Mouse (Mus musculus) liver, adult 2 months (tissue): Measurements from ENCODE around the gene Def6.

Experiments
- CTCF ChIP-seq: fragments of 200-500 bp; IDR thresholded peaks from 2 replicates; pipeline ENCODE4 v1.5.1; 2011; ENCODE audit warnings: low read depth, low read length, control low read depth
- POLR2A ChIP-seq: fragments of 200-500 bp; IDR thresholded peaks from 2 replicates; pipeline ENCODE4 v1.6.1; 2011; ENCODE audit warnings: low read length, control low read depth; ENCODE audit not compliant: insufficient read depth; ENCODE audit errors: extremely low read depth

DNA sequence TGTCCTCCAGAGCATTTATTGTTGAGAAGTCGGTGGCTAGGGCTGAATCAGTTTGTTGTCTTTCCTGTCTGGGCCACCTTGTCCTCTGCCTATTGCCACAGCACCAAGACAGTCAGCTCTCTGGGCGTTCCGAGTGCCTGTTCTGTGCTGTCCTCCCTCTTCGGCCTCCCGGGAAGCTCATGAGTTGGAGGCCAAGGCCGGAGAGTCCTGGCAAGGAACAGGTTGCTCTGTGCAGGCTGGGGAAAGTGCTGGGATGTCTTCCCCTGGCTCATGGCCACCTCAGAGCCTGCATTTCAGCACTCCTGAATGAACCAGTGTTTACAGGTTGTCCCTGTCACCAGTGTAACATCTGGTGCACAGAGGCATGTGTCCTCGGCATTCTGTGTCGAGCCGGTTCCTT is 64.7 kb downstream of the Def6 start:
- TF ChIP-seq POLR2A (no peak), CTCF (no peak)
